Mouse (Mus musculus) brain, embryonic 14.5 days (tissue): ENCODE measurements at regions not wholly inside any gene's neighbourhood (a gene's known extent, or its start where the extent isn't known, plus 50 kb on each side); places are given as distances from the start of the nearest gene placed in this dataset.

Experiments used
- CTCF ChIP-seq: fragments of 200-500 bp; IDR thresholded peaks from 2 replicates; pipeline ENCODE4 v1.5.1; 2012; ENCODE audit warnings: inconsistent platforms, mild to moderate bottlenecking, moderate library complexity, borderline replicate concordance; ENCODE audit not compliant: insufficient read depth, insufficient read length; ENCODE audit errors: extremely low read depth
- POLR2A ChIP-seq: fragments of 200-500 bp; IDR thresholded peaks from 2 replicates; pipeline ENCODE4 v1.6.1; 2012; ENCODE audit warnings: mild to moderate bottlenecking, inconsistent platforms, borderline replicate concordance; ENCODE audit not compliant: poor library complexity, insufficient read depth, insufficient read length, severe bottlenecking; ENCODE audit errors: extremely low read depth

DNA sequence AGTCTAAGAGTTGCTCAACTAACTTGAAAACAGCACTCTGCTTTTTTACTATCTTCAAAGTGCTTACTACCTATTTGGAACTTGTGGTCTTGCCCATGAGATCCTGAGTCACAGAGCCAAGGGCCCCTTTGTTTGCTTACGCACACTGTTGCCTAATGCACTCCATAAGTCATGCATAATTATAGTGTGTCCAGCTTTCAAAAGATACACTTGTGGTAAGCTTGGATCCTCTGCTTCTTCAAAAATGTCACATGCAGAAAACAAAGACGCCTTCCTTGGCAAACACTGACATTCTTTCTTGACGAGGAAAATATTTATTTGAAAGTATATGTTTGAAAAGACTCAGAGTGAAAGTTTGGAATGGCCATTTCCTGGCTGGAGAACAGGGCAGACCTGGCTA lies 2082.3 kb downstream of the 4930444P10Rik start:
- no peak for TF ChIP-seq POLR2A
- TF ChIP-seq CTCF = no peak
